Mouse (Mus musculus): ENCODE measurements around the gene Lrpap1. TPM values are rescaled to one million over a fixed set of nuclear protein-coding genes. Genes with fewer than 3 reads are reported as not detected.

Lrpap1 gene
- polyA plus RNA-seq, 1 experiment from 2014 or later, result 92.1 TPM

DNA sequence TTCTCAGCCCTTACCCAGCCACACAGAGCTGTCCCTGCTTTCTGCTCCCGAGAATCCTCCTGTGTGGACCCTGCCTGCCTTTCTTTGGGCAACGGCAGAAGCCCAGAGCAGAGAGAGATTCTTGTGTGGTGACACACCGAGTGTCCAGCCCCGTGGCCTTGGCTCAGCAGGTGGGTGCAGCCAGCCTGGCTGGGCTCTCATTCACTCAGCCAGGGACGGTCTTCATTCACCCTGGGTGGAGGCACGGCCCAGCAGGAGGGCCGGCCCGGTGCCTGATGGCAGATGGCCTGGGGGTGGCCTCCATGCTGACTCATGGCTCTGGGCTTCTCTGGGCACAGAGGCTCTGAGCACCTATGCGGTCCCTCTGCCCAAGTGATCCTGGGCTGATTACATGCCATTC is 31.6 kb downstream of the Lrpap1 start:
- Histone ChIP-seq H3K27ac (ENCODE audit: low read length) (no peak overlapping the region), H3K36me3 (ENCODE audit: control insufficient read depth, insufficient read depth) (no peaks in the 10 kb centered on the region), H3K4me2 (ENCODE audit: low read depth, low read length) (no peak overlapping the region), H3K4me1 (ENCODE audit: control insufficient read depth, low read depth, low read length) (no peaks in the 10 kb centered on the region), H3K9me3 (replicated peaks; ENCODE audit: control insufficient read depth, low read length) (no peaks in the 10 kb centered on the region), H3K9ac (ENCODE audit: low read depth, low read length) (no peak overlapping the region), H3K27me3 (ENCODE audit: control insufficient read depth, insufficient read depth, low read depth, low read length) (peaks cover under 1% of the 10 kb centered on the region; the same call in 1 of the 2 replicates), H3K4me3 (ENCODE audit: low read depth, low read length) (no peak overlapping the region)
- 70% methylated on average over 9 of the region's 9 CpGs for WGBS (ENCODE audit: insufficient replicate concordance)
- ATAC-seq (ENCODE audit: low read depth), result no peak

DNA sequence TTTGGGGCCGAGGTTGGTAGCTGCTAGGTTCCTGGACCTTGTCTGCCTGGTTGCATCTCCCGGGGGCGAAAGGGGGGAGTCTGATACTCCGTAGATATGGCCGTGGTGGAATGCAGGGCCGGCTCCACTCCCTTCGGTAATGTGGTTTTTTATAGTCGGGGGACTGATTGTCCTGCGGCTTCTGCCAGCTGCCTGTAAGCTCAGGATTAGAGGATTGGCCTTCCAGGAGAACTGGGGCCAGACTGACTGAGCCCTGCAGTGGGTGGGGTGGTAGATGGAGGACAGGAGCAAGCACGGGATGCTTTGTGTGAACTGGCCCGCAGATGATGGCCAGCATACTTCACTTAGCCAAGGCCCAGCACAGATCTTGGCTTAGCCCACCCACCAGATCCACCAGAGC is 32.3 kb downstream of the Lrpap1 start:
- Histone ChIP-seq H3K27ac (ENCODE audit: low read length) (no peak overlapping the region), H3K27me3 (ENCODE audit: control insufficient read depth, insufficient read depth, low read depth, low read length) (no peaks in the 10 kb centered on the region), H3K9me3 (replicated peaks; ENCODE audit: control insufficient read depth, low read length) (no peaks in the 10 kb centered on the region), H3K9ac (ENCODE audit: low read depth, low read length) (no peak overlapping the region), H3K4me1 (ENCODE audit: control insufficient read depth, low read depth, low read length) (no peaks in the 10 kb centered on the region), H3K36me3 (ENCODE audit: control insufficient read depth, insufficient read depth) (no peaks in the 10 kb centered on the region), H3K4me2 (ENCODE audit: low read depth, low read length) (no peak overlapping the region), H3K4me3 (ENCODE audit: low read depth, low read length) (no peak overlapping the region)
- WGBS (ENCODE audit: insufficient replicate concordance), result 74% methylated on average over 11 of the region's 11 CpGs
- no peak for ATAC-seq (ENCODE audit: low read depth)

DNA sequence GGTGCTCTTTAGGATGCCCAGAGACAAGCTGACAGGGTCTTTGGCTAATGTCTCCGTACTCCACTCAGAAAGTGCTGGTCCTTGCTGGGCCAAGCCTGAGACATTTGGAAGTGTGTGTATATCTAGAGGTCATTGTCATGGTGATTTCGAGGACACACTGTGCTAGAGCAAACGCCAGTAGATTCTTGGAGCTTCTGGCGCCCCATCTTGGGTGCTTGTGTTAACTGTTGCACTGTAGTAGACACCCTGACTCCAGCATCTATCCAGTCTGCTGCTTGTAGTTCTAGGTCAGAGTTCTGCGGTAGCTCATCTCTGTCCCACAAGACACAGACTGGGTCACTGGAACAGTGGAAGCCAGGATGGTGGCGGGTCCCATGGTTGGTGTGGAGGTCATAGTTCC is 33.7 kb downstream of the Lrpap1 start:
- H3K27ac ChIP-seq (ENCODE audit: low read length), result no peak overlapping the region
- H3K4me1 ChIP-seq (ENCODE audit: control insufficient read depth, low read depth, low read length), result no peaks in the 10 kb centered on the region
- ATAC-seq (ENCODE audit: low read depth), result no peak
- H3K4me3 ChIP-seq (ENCODE audit: low read depth, low read length), result no peak overlapping the region
- no peak overlapping the region for H3K4me2 ChIP-seq (ENCODE audit: low read depth, low read length)
- H3K27me3 ChIP-seq (ENCODE audit: control insufficient read depth, insufficient read depth, low read depth, low read length), result no peaks in the 10 kb centered on the region
- H3K9ac ChIP-seq (ENCODE audit: low read depth, low read length), result no peak overlapping the region
- 71% methylated on average over 6 of the region's 6 CpGs for WGBS (ENCODE audit: insufficient replicate concordance)
- no peaks in the 10 kb centered on the region for H3K9me3 ChIP-seq (replicated peaks; ENCODE audit: control insufficient read depth, low read length)
- H3K36me3 ChIP-seq (ENCODE audit: control insufficient read depth, insufficient read depth), result no peaks in the 10 kb centered on the region

DNA sequence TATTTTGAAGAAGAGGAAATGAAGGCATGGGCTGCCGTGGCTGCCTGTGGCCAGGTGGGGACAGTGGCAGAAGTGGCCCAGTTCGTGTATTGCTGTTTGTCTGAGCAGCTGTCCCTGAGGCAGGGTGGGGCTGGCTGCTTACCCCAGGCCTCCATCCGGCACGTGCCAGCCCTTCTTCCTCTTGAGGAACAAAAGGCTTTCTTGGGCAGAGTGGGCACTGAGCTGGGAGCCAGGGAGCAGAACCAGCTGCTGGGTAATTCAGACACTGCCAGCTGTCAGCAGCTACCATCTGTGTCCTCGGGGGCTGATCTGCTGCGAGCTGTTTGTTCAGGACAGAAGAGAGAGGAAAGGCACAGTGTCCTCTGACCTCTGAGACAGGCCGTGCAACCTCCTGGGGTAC is 34.6 kb downstream of the Lrpap1 start:
- Histone ChIP-seq H3K9ac (ENCODE audit: low read depth, low read length) (no peak overlapping the region), H3K4me1 (ENCODE audit: control insufficient read depth, low read depth, low read length) (no peaks in the 10 kb centered on the region), H3K4me2 (ENCODE audit: low read depth, low read length) (no peak overlapping the region), H3K27ac (ENCODE audit: low read length) (no peak overlapping the region), H3K36me3 (ENCODE audit: control insufficient read depth, insufficient read depth) (no peaks in the 10 kb centered on the region), H3K9me3 (replicated peaks; ENCODE audit: control insufficient read depth, low read length) (no peaks in the 10 kb centered on the region), H3K4me3 (ENCODE audit: low read depth, low read length) (no peak overlapping the region), H3K27me3 (ENCODE audit: control insufficient read depth, insufficient read depth, low read depth, low read length) (no peaks in the 10 kb centered on the region)
- WGBS (ENCODE audit: insufficient replicate concordance), result 42% methylated on average over 7 of the region's 7 CpGs
- ATAC-seq (ENCODE audit: low read depth), result no peak

DNA sequence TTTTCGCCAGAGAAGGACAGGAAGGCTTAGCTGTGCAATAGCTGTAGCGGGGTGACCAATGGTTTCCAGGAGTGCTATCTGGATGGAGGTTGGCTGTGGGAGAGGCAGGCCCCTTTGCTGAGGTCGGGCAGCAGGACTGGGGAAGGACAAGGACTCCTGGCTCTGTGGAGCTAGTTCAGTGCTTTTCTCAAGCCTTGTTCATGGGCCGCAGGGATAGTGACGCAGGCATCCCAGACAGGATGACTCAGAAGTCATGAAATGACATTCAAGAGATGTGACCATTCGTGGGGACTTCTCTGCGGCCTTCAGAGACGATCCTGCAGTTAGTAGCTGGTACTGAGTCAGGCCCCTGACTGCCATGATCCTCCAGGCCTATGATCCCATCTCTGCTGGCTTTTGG is 35.3 kb downstream of the Lrpap1 start:
- 62% methylated on average over 8 of the region's 8 CpGs for WGBS (ENCODE audit: insufficient replicate concordance)
- H3K9ac ChIP-seq (ENCODE audit: low read depth, low read length), result no peak overlapping the region
- H3K4me1 ChIP-seq (ENCODE audit: control insufficient read depth, low read depth, low read length), result no peaks in the 10 kb centered on the region
- no peaks in the 10 kb centered on the region for H3K9me3 ChIP-seq (replicated peaks; ENCODE audit: control insufficient read depth, low read length)
- no peak overlapping the region for H3K27ac ChIP-seq (ENCODE audit: low read length)
- H3K36me3 ChIP-seq (ENCODE audit: control insufficient read depth, insufficient read depth), result no peaks in the 10 kb centered on the region
- no peak overlapping the region for H3K4me3 ChIP-seq (ENCODE audit: low read depth, low read length)
- H3K27me3 ChIP-seq (ENCODE audit: control insufficient read depth, insufficient read depth, low read depth, low read length), result no peaks in the 10 kb centered on the region
- no peak overlapping the region for H3K4me2 ChIP-seq (ENCODE audit: low read depth, low read length)
- no peak for ATAC-seq (ENCODE audit: low read depth)

DNA sequence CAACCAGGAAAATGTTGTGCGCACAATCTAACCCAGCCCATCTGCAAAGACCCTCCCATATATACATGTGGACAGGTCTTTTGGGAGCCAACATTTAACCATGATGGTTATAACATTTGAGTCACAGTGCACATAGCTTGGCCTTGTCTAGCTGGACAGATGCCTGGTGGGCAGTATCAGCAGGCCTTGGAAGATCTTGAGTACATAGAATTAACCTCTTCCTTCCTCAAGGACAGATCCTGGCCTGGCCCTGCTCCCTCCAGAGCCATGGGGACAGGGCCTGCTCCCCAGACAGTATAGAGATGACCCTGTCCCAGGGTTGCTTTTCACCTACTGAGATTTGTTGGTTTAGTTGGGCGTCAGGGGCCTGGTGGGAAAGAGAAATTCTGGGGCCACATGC is 35.7 kb downstream of the Lrpap1 start:
- H3K4me2 ChIP-seq (ENCODE audit: low read depth, low read length), result no peak overlapping the region
- WGBS (ENCODE audit: insufficient replicate concordance), result 61% methylated on average over 2 of the region's 2 CpGs
- no peak overlapping the region for H3K27ac ChIP-seq (ENCODE audit: low read length)
- no peak overlapping the region for H3K4me3 ChIP-seq (ENCODE audit: low read depth, low read length)
- H3K9ac ChIP-seq (ENCODE audit: low read depth, low read length), result no peak overlapping the region
- H3K9me3 ChIP-seq (replicated peaks; ENCODE audit: control insufficient read depth, low read length), result no peaks in the 10 kb centered on the region
- H3K4me1 ChIP-seq (ENCODE audit: control insufficient read depth, low read depth, low read length), result no peaks in the 10 kb centered on the region
- H3K36me3 ChIP-seq (ENCODE audit: control insufficient read depth, insufficient read depth), result no peaks in the 10 kb centered on the region
- no peaks in the 10 kb centered on the region for H3K27me3 ChIP-seq (ENCODE audit: control insufficient read depth, insufficient read depth, low read depth, low read length)
- no peak for ATAC-seq (ENCODE audit: low read depth)

DNA sequence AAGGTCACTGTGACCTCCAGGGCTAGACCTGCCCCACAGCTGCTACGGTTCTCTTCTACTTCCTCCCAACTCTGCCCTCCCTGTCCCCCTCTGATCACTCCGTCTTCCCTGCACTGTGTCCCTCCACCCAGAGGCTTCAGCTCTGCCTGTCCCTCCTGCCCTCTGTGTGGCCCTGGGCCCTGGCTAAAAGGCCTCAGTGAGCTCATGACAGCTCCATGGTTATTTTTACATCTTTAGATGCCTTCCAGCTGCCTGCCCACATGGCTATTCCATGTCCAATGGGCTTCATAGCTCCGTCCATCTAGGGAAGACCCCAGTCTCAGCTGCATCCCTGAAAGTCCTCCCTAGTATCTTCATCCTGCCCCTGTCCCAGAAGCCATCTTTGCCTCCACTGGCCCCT is 45.5 kb downstream of the Lrpap1 start:
- Histone ChIP-seq H3K36me3 (ENCODE audit: control insufficient read depth, insufficient read depth) (no peaks in the 10 kb centered on the region), H3K27me3 (ENCODE audit: control insufficient read depth, insufficient read depth, low read depth, low read length) (peaks cover 35% of the 10 kb centered on the region), H3K4me3 (ENCODE audit: low read depth, low read length) (no peak overlapping the region), H3K9ac (ENCODE audit: low read depth, low read length) (no peak overlapping the region), H3K27ac (ENCODE audit: low read length) (no peak overlapping the region), H3K9me3 (replicated peaks; ENCODE audit: control insufficient read depth, low read length) (no peaks in the 10 kb centered on the region), H3K4me2 (ENCODE audit: low read depth, low read length) (no peak overlapping the region), H3K4me1 (ENCODE audit: control insufficient read depth, low read depth, low read length) (no peaks in the 10 kb centered on the region; the same call in none of the 2 replicates)
- WGBS (ENCODE audit: insufficient replicate concordance), result 38% methylated on average over 3 of the region's 3 CpGs
- ATAC-seq (ENCODE audit: low read depth), result no peak

DNA sequence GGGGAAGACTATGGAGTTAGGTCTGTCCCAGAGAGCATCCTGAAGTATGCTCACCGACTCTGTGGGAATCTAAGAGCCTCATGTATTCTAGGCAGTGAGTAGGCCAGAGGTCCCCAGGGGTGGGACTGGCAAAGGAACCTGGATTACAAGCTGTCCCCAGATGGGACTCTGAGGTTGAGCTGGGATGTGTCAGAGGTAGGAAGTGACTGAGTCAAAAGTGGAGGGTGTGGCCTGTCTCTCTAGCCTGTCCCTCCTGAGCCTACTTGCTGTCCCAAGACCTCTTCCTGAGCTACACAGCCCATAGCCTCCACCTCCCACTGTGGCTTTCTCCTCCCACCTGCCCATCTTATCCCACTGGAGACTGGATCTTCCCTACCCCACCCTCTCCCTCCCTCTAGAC is 47.4 kb downstream of the Lrpap1 start:
- Histone ChIP-seq H3K4me2 (ENCODE audit: low read depth, low read length) (no peak overlapping the region), H3K9me3 (replicated peaks; ENCODE audit: control insufficient read depth, low read length) (no peaks in the 10 kb centered on the region), H3K4me3 (ENCODE audit: low read depth, low read length) (no peak overlapping the region), H3K36me3 (ENCODE audit: control insufficient read depth, insufficient read depth) (no peaks in the 10 kb centered on the region), H3K9ac (ENCODE audit: low read depth, low read length) (no peak overlapping the region), H3K27ac (ENCODE audit: low read length) (no peak overlapping the region), H3K4me1 (ENCODE audit: control insufficient read depth, low read depth, low read length) (no peaks in the 10 kb centered on the region; the same call in none of the 2 replicates), H3K27me3 (ENCODE audit: control insufficient read depth, insufficient read depth, low read depth, low read length) (peaks cover 35% of the 10 kb centered on the region)
- no peak for ATAC-seq (ENCODE audit: low read depth)
- WGBS (ENCODE audit: insufficient replicate concordance), result 36% methylated on average over 1 of the region's 1 CpGs

DNA sequence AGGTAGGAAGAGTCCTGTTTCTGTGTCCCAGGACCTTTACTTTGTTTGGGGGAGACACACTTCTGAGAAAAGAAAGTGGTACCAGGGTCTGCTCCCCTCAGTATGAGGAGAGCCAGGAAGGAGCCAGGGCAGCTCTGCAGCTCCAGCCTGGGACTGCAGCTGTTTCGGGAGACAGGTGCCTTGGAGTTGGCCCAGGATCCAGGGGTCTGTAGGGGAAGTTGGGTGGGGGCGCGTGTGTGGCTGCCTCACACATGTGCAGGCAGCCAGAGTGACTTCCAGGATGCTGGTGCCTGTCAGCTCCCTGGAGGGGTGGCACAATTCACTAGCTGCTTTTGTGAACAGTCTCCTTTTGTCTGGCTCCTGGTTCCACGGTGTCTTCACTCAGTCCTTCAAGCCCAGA is 48.0 kb downstream of the Lrpap1 start:
- H3K4me2 ChIP-seq (ENCODE audit: low read depth, low read length), result peak overlapping the region; percentile 56; the same call in 1 of the 2 replicates
- H3K36me3 ChIP-seq (ENCODE audit: control insufficient read depth, insufficient read depth), result no peaks in the 10 kb centered on the region
- H3K9ac ChIP-seq (ENCODE audit: low read depth, low read length), result no peak overlapping the region
- no peak overlapping the region for H3K27ac ChIP-seq (ENCODE audit: low read length)
- H3K4me3 ChIP-seq (ENCODE audit: low read depth, low read length), result no peak overlapping the region
- no peaks in the 10 kb centered on the region; the same call in none of the 2 replicates for H3K4me1 ChIP-seq (ENCODE audit: control insufficient read depth, low read depth, low read length)
- ATAC-seq (ENCODE audit: low read depth), result no peak
- 20% methylated on average over 4 of the region's 4 CpGs for WGBS (ENCODE audit: insufficient replicate concordance)
- H3K27me3 ChIP-seq (ENCODE audit: control insufficient read depth, insufficient read depth, low read depth, low read length), result peaks cover 35% of the 10 kb centered on the region
- no peaks in the 10 kb centered on the region for H3K9me3 ChIP-seq (replicated peaks; ENCODE audit: control insufficient read depth, low read length)

Measured in liver, embryonic 16.5 days (tissue).